Mouse (Mus musculus) bone marrow macrophage, adult 2 months (primary cell): ENCODE measurements around the gene Zfp128.

Source experiments
- CTCF ChIP-seq: IDR thresholded peaks from 2 replicates; pipeline ENCODE4 v1.5.1; 2012; ENCODE audit warnings: low read depth, mild to moderate bottlenecking, low read length, moderate library complexity
- POLR2A ChIP-seq: IDR thresholded peaks from 2 replicates; pipeline ENCODE4 v1.6.1; 2012; ENCODE audit warnings: mild to moderate bottlenecking, low read depth, low read length, borderline replicate concordance

GRCm38 (mm10) chr7:12933615-12934140 lies 52.7 kb downstream of the Zfp128 start:
- TF ChIP-seq POLR2A (no peak), CTCF (no peak)
